Mouse (Mus musculus) bone marrow macrophage, adult 2 months (primary cell): ENCODE data around the gene Rtn2.

ENCODE experiments used
- CTCF ChIP-seq: IDR thresholded peaks from 2 replicates; pipeline ENCODE4 v1.5.1; 2012; ENCODE audit warnings: low read depth, mild to moderate bottlenecking, low read length, moderate library complexity
- POLR2A ChIP-seq: IDR thresholded peaks from 2 replicates; pipeline ENCODE4 v1.6.1; 2012; ENCODE audit warnings: mild to moderate bottlenecking, low read depth, low read length, borderline replicate concordance

- TF ChIP-seq CTCF = no peak
- no peak for TF ChIP-seq POLR2A
Observed at GRCm38 (mm10) chr7:19236411-19236810, 46.0 kb upstream of the Rtn2 start.
